In the genomic region with DNA sequence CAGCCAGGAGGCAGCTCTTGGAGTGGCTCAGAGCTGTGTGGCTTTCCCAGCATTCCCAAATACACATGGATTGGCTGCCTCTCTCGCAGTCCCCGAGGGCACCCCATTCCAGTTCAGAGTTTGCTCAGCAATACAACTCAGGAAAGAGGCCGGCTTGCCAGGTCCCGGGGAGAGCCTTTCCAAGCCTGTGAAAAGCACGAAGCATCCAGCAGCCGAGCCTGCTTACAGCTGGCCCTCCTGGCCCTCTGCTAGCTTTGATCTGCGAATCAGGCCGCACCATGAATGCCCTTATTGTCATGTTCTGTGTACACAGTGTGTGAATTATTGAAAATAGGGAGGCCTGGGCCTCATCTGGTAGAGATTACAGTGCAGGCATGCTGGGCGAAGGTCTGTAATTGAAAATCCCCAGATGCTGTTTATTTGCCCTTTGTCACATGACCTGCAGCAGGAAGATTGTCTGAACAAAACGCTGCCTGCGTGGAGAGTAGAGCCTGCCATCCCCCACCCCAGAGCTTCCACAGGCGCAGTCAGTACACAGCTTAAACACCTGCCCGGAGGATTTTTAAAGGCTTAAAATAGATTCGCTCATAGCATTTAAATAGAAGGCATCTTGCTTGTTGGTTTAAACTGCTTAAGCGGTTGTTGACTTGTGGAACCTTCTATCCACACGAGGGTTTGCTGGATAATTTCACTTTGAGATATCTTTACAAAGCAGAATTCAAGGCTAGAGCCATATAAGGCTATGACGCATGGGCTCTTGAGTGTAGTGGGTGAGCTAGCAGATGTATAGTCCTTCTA, we compare ENCODE assay signal across 8 mouse cellular contexts.
A peak's percentile ranks its signal among the peaks of the same experiment; 100 is the strongest.
DNase-seq lines count a peak whose midpoint lies in the region; ATAC-seq and TF ChIP-seq lines count a peak whose summit lies in the region.

No protein-coding gene starts in this region.

- TF ChIP-seq EP300 in liver, embryonic 14.5 days (IDR thresholded peaks at IDR 0.05; ENCODE audit: low read depth): no peak

- H3K9ac ChIP-seq in liver, embryonic 14.5 days (replicated peaks): no peak overlapping the region
- H3K9ac ChIP-seq in neural tube, embryonic 14.5 days (replicated peaks; ENCODE audit: low read depth, low read length): 0 out of 2 replicates have a peak overlapping the region, but pooled peaks have one; percentile 29

- no peak overlapping the region for H3K4me3 ChIP-seq in liver, embryonic 14.5 days (ENCODE audit: insufficient read depth in 1 of 2, low read depth in 2 of 2, low read length in 2 of 2)
- no peak overlapping the region for H3K4me3 ChIP-seq in neural tube, embryonic 14.5 days (ENCODE audit: low read depth, low read length)

- H3K9me3 ChIP-seq in liver, embryonic 14.5 days (ENCODE audit: control insufficient read depth, low read length): no peaks in the 10 kb centered on the region
- H3K9me3 ChIP-seq in neural tube, embryonic 14.5 days (ENCODE audit: control insufficient read depth, low read length): no peaks in the 10 kb centered on the region

- no peaks in the 10 kb centered on the region for H3K36me3 ChIP-seq in liver, embryonic 14.5 days (replicated peaks; ENCODE audit: control insufficient read depth, insufficient read depth, low read depth)
- H3K36me3 ChIP-seq in neural tube, embryonic 14.5 days (ENCODE audit: control insufficient read depth, insufficient read depth, low read length): no peaks in the 10 kb centered on the region

- ATAC-seq in liver, embryonic 14.5 days (ENCODE audit: insufficient read depth): peak; percentile 45
- ATAC-seq in neural tube, embryonic 14.5 days (ENCODE audit: low read depth): peak; percentile 86

- no peaks in the 10 kb centered on the region for H3K27me3 ChIP-seq in liver, embryonic 14.5 days (ENCODE audit: control insufficient read depth, insufficient read depth, low read length)
- no peaks in the 10 kb centered on the region for H3K27me3 ChIP-seq in neural tube, embryonic 14.5 days (ENCODE audit: control insufficient read depth, insufficient read depth, low read length)

- 40% methylated on average over 17 of the region's 17 CpGs for WGBS in liver, embryonic 14.5 days (ENCODE audit: insufficient replicate concordance)
- 9% methylated on average over 17 of the region's 17 CpGs for WGBS in neural tube, embryonic 14.5 days

- H3K4me1 ChIP-seq in liver, embryonic 14.5 days (replicated peaks; ENCODE audit: control insufficient read depth in 2 of 2, insufficient read depth in 2 of 2, low read length in 1 of 2): peaks cover 0 to 20% of the 10 kb centered on the region in 2 experiments; a peak in 2 of 4 replicates
- peaks cover 34% of the 10 kb centered on the region for H3K4me1 ChIP-seq in neural tube, embryonic 14.5 days (ENCODE audit: control insufficient read depth, insufficient read depth, low read length)

- no peak overlapping the region for H3K27ac ChIP-seq in liver, embryonic 14.5 days
- peak overlapping the region; percentile 79 for H3K27ac ChIP-seq in neural tube, embryonic 14.5 days (ENCODE audit: low read depth, low read length)

- peak; percentile 86 for DNase-seq in embryo, embryonic 10.5 days (ENCODE audit: low spot score)
- DNase-seq in forelimb bud, embryonic 11.5 days (ENCODE audit: low read depth, low spot score): peak; percentile 95
- peak; percentile 56 to 75 for DNase-seq in heart, postnatal 14 days
- DNase-seq in kidney, postnatal 36 days: peak; percentile 71 to 73
- peak in 1 of 3 experiments; percentile 6 for DNase-seq in liver, embryonic 14.5 days (ENCODE audit: low read depth in 3 of 3, low spot score in 3 of 3)
- DNase-seq in urinary bladder, postnatal 4 days (ENCODE audit: low spot score in 2 of 2): peak; percentile 47 to 63
- DNase-seq in cerebellum, adult 9-11 months: no peak

- no peak overlapping the region for H3K4me2 ChIP-seq in liver, embryonic 14.5 days (ENCODE audit: low read depth)
- peak overlapping the region; percentile 34 for H3K4me2 ChIP-seq in neural tube, embryonic 14.5 days (ENCODE audit: low read depth, low read length)

- intact Hi-C loops in heart, postnatal 14 days (cut with DNase I): no loop called here

- TF ChIP-seq CTCF in liver, embryonic 14.5 days (IDR thresholded peaks at IDR 0.05; ENCODE audit: low read depth): no peak
